Mouse (Mus musculus) left cerebral cortex, adult 8-10 months (tissue): ENCODE data around the gene Hoxa13. TPM values are rescaled to one million over a fixed set of nuclear protein-coding genes. Genes with fewer than 3 reads are reported as not detected.

Experiments
- DNase-seq, 2 experiments: peaks; one replicate each; pipeline ENCODE4 v3.0.0; 2022; ENCODE audit warnings: low spot score in 2 of 2
- microRNA-seq, 2 experiments: library from miRNA; unstranded; fragments of <30 nt; microRNA quantifications; one replicate each; pipeline ENCODE4 v1.2.0; 2022
- total RNA-seq, 4 experiments: library from RNA; stranded (reverse); gene quantifications; 2 replicates each; pipeline ENCODE4 v1.2.4; 2022

The Hoxa13 gene
- total RNA-seq, 4 experiments from 2014 or later: not detected

- DNase-seq: no peak
Measured at GRCm38 (mm10) chr6:52212556-52213118, 48.0 kb downstream of the Hoxa13 start.

- DNase-seq: no peak
Measured at GRCm38 (mm10) chr6:52211961-52212360, 48.7 kb downstream of the Hoxa13 start.

GRCm38 (mm10) chr6:52211170-52211935 lies 49.3 kb downstream of the Hoxa13 start:
- no peak for DNase-seq

GRCm38 (mm10) chr6:52209685-52210046 lies 51.0 kb downstream of the Hoxa13 start:
- DNase-seq: no peak

GRCm38 (mm10) chr6:52208868-52209684 lies 51.6 kb downstream of the Hoxa13 start:
- no peak for DNase-seq

- DNase-seq: no peak
Measured at GRCm38 (mm10) chr6:52208072-52208867, 52.4 kb downstream of the Hoxa13 start, which contains the start of gene Hoxa6. Hoxa6 (minus strand) TSS chr6:52208722.

Small RNAs within 50 kb of the gene (microRNA-seq; reads per million reads assigned to microRNA genes)
- 1.8 to 4.6 reads per million in 2 experiments for gene Mir196b

Other genes with a start within 250 kb of the Hoxa13 start
- gene Skap2, start 248.3 kb downstream of the Hoxa13 start, total RNA-seq: 10 to 100 TPM; 14.0 to 20.9 (median 18.5) TPM
- not detected for gene Hoxa1, start 102.6 kb downstream of the Hoxa13 start, total RNA-seq
- not detected for gene Hoxa2, start 96.0 kb downstream of the Hoxa13 start, total RNA-seq
- gene 5730596B20Rik, start 83.4 kb downstream of the Hoxa13 start, total RNA-seq: not detected
- not detected for gene Hoxa4, start 69.1 kb downstream of the Hoxa13 start, total RNA-seq
- gene Hoxa5, start 56.3 kb downstream of the Hoxa13 start, total RNA-seq: not detected
- not detected for gene Hoxa6, start 52.2 kb downstream of the Hoxa13 start, total RNA-seq
- gene Hoxa3, start 47.5 kb downstream of the Hoxa13 start, total RNA-seq: not detected
- gene Gm28308, start 47.5 kb downstream of the Hoxa13 start, total RNA-seq: not detected
- not detected for gene Hoxa7, start 39.0 kb downstream of the Hoxa13 start, total RNA-seq
- gene Hoxa9, start 29.8 kb downstream of the Hoxa13 start, total RNA-seq: not detected
- not detected for gene Hoxa10, start 20.0 kb downstream of the Hoxa13 start, total RNA-seq
- gene Hoxa11, start 15.1 kb downstream of the Hoxa13 start, total RNA-seq: not detected
- not detected for gene Evx1, start 52.6 kb upstream of the Hoxa13 start, total RNA-seq